Mouse (Mus musculus): ENCODE measurements around the gene Kif5a.

DNA sequence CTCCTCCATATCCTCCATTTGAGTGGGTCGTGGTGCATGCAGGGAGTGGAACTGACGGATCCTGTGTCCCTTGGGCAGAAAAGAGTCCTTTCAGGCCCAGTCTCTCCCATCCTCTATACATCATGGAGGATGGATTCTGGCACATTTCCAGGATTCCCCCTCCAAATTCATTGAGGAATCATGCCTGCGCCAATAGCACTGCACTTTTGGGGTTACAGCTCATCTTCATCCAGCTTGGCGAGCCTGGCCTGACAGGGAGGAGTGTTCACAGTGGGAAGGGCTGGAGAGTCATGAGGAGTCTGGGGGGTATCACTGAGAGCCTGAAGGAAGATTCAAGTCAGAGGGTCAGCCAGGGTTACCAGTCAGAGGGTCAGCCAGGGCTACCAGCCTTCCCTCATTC, 80.5 kb downstream of the Kif5a start:
- TF ChIP-seq CTCF (IDR thresholded peaks at IDR 0.05; ENCODE audit: control insufficient read depth, insufficient read depth, insufficient read length) (no peak), MAX (IDR thresholded peaks at IDR 0.05) (no peak)

Data from C2C12 (cell line).